In genomic region chr4:150009587-150009930, GRCm38 (mm10) we compare ENCODE assay signal across 8 mouse cellular contexts. TPM values are rescaled to one million over a fixed set of nuclear protein-coding genes. Genes with fewer than 3 reads are reported as not detected.
DNase-seq lines count a peak whose midpoint lies in the region; ATAC-seq and TF ChIP-seq lines count a peak whose summit lies in the region.
"Had no signal": no experiment of that assay in that cellular context is flagged by ENCODE, and none has a peak within 500 bp of the region (broad histone marks: within the 10 kb centered on the region; RNA-seq: fewer than 3 reads in every experiment).

No protein-coding gene starts in this region.

- no peak for TF ChIP-seq RAD21 in MEL (IDR thresholded peaks at IDR 0.05; ENCODE audit: low read depth, low read length)

- no peak for TF ChIP-seq EP300 in MEL (IDR thresholded peaks at IDR 0.05; ENCODE audit: low read depth in 1 of 2, low read length in 2 of 2)

- H3K4me2 ChIP-seq in hindbrain, embryonic 12.5 days (replicated peaks), result no peak overlapping the region; the same call in 1 of the 2 replicates
- H3K4me2 ChIP-seq in hindbrain, embryonic 16.5 days (ENCODE audit: low read length), result no peak overlapping the region
- H3K4me2 ChIP-seq in heart, embryonic 15.5 days, result peak overlapping the region; percentile 90
- H3K4me2 ChIP-seq in liver, embryonic 15.5 days, result peak overlapping the region; percentile 89

- peak; percentile 2; the same call in 1 of the 2 replicates for ATAC-seq in hindbrain, embryonic 12.5 days (ENCODE audit: low FRiP score)
- ATAC-seq in hindbrain, embryonic 16.5 days, result no peak
- ATAC-seq in heart, embryonic 15.5 days (replicated peaks; ENCODE audit: insufficient number of reproducible peaks, insufficient read depth, low FRiP score, low read depth), result no peak
- ATAC-seq in liver, embryonic 15.5 days (ENCODE audit: insufficient read depth), result no peak

- TF ChIP-seq POLR2A in MEL (IDR thresholded peaks at IDR 0.05; ENCODE audit: control insufficient read depth in 1 of 2, insufficient read depth in 1 of 2, low read depth in 1 of 2, low read length in 2 of 2, poor library complexity in 1 of 2), result no peak

- no peak overlapping the region for H3K9ac ChIP-seq in hindbrain, embryonic 12.5 days
- H3K9ac ChIP-seq in hindbrain, embryonic 16.5 days (ENCODE audit: low read depth, low read length), result no peak overlapping the region
- H3K9ac ChIP-seq in MEL (ENCODE audit: control insufficient read depth, low read depth, low read length, poor library complexity, severe bottlenecking), result peak overlapping the region; percentile 69
- peak overlapping the region; percentile 91; the same call in 1 of the 2 replicates for H3K9ac ChIP-seq in heart, embryonic 15.5 days
- H3K9ac ChIP-seq in liver, embryonic 15.5 days, result no peak overlapping the region
- H3K9ac ChIP-seq: embryonic facial prominence, embryonic 15.5 days had no signal

- peaks cover 8% of the 10 kb centered on the region for H3K79me2 ChIP-seq in MEL (ENCODE audit: control insufficient read depth, insufficient read depth, low read length, poor library complexity)

- H3K4me3 ChIP-seq in hindbrain, embryonic 12.5 days, result no peak overlapping the region
- H3K4me3 ChIP-seq in hindbrain, embryonic 16.5 days (ENCODE audit: low read length), result no peak overlapping the region
- H3K4me3 ChIP-seq in MEL (ENCODE audit: control insufficient read depth in 1 of 2, insufficient read depth in 1 of 2, low read depth in 2 of 2, low read length in 2 of 2), result peak overlapping the region; percentile 55 to 83
- H3K4me3 ChIP-seq in heart, embryonic 15.5 days, result peak overlapping the region; percentile 76; the same call in 1 of the 2 replicates
- H3K4me3 ChIP-seq in liver, embryonic 15.5 days (replicated peaks), result peak overlapping the region; percentile 68; the same call in 1 of the 2 replicates

- no peak overlapping the region for H3K27ac ChIP-seq in hindbrain, embryonic 12.5 days
- H3K27ac ChIP-seq in hindbrain, embryonic 16.5 days (ENCODE audit: low read depth, low read length), result no peak overlapping the region
- H3K27ac ChIP-seq in MEL (ENCODE audit: control insufficient read depth, low read depth, low read length), result peak overlapping the region; percentile 80
- H3K27ac ChIP-seq in heart, embryonic 15.5 days, result peak overlapping the region; percentile 98
- peak overlapping the region; percentile 91; the same call in 1 of the 2 replicates for H3K27ac ChIP-seq in liver, embryonic 15.5 days (replicated peaks)

- peaks cover 8% of the 10 kb centered on the region; the same call in 1 of the 2 replicates for H3K4me1 ChIP-seq in hindbrain, embryonic 12.5 days
- peaks cover 8% of the 10 kb centered on the region for H3K4me1 ChIP-seq in hindbrain, embryonic 16.5 days (ENCODE audit: control insufficient read depth, insufficient read depth, low read depth, low read length)
- peaks cover 6 to 35% of the 10 kb centered on the region in 2 experiments for H3K4me1 ChIP-seq in MEL (ENCODE audit: control insufficient read depth in 1 of 2, insufficient read depth in 2 of 2, low read length in 2 of 2)
- H3K4me1 ChIP-seq in heart, embryonic 15.5 days (replicated peaks), result peaks cover 57% of the 10 kb centered on the region
- peaks cover 54% of the 10 kb centered on the region for H3K4me1 ChIP-seq in liver, embryonic 15.5 days (replicated peaks)

- 81% methylated on average over 6 of the region's 6 CpGs for WGBS in hindbrain, embryonic 12.5 days
- 79% methylated on average over 6 of the region's 6 CpGs for WGBS in hindbrain, embryonic 16.5 days
- 78% methylated on average over 6 of the region's 6 CpGs for WGBS in heart, embryonic 15.5 days
- WGBS in liver, embryonic 15.5 days (ENCODE audit: insufficient replicate concordance), result 68% methylated on average over 6 of the region's 6 CpGs

- H3K9me3 ChIP-seq in hindbrain, embryonic 12.5 days (replicated peaks), result no peaks in the 10 kb centered on the region
- no peaks in the 10 kb centered on the region for H3K9me3 ChIP-seq in hindbrain, embryonic 16.5 days (ENCODE audit: control insufficient read depth, low read length)
- H3K9me3 ChIP-seq in MEL (replicated peaks; ENCODE audit: insufficient read depth, low read length), result no peaks in the 10 kb centered on the region
- H3K9me3 ChIP-seq in heart, embryonic 15.5 days (replicated peaks), result no peaks in the 10 kb centered on the region
- no peaks in the 10 kb centered on the region for H3K9me3 ChIP-seq in liver, embryonic 15.5 days (replicated peaks)
- H3K9me3 ChIP-seq: embryonic facial prominence, embryonic 15.5 days had no signal

- no peaks in the 10 kb centered on the region for H3K36me3 ChIP-seq in hindbrain, embryonic 12.5 days
- no peaks in the 10 kb centered on the region for H3K36me3 ChIP-seq in hindbrain, embryonic 16.5 days (ENCODE audit: control insufficient read depth, insufficient read depth, low read length)
- peaks cover 0 to 13% of the 10 kb centered on the region in 2 experiments; a peak in 2 of 4 replicates for H3K36me3 ChIP-seq in MEL (ENCODE audit: control insufficient read depth in 1 of 2, insufficient read depth in 2 of 2, low read length in 2 of 2)
- H3K36me3 ChIP-seq in heart, embryonic 15.5 days, result no peaks in the 10 kb centered on the region
- peaks cover 12% of the 10 kb centered on the region; the same call in 1 of the 2 replicates for H3K36me3 ChIP-seq in liver, embryonic 15.5 days (replicated peaks)
- H3K36me3 ChIP-seq: embryonic facial prominence, embryonic 15.5 days had no signal

- no peaks in the 10 kb centered on the region for H3K27me3 ChIP-seq in hindbrain, embryonic 12.5 days
- no peaks in the 10 kb centered on the region for H3K27me3 ChIP-seq in hindbrain, embryonic 16.5 days (replicated peaks; ENCODE audit: control insufficient read depth, insufficient read depth, low read length)
- H3K27me3 ChIP-seq in MEL (ENCODE audit: control insufficient read depth in 1 of 2, insufficient read depth in 2 of 2, low read length in 2 of 2), result no peaks in the 10 kb centered on the region
- H3K27me3 ChIP-seq in heart, embryonic 15.5 days, result no peaks in the 10 kb centered on the region
- no peaks in the 10 kb centered on the region for H3K27me3 ChIP-seq in liver, embryonic 15.5 days
- H3K27me3 ChIP-seq: embryonic facial prominence, embryonic 15.5 days had no signal

- DNase-seq in MEL (ENCODE audit: low read depth, low spot score), result no peak
- DNase-seq in right cerebral cortex, postnatal 10 days (ENCODE audit: low spot score in 2 of 2), result no peak
- DNase-seq in left cerebral cortex, adult 18-20 months (ENCODE audit: low spot score in 2 of 2), result no peak

- no peak for TF ChIP-seq CTCF in MEL (IDR thresholded peaks at IDR 0.05 in 2 of 3, conservative IDR thresholded peaks at IDR 0.05 in 1 of 3; ENCODE audit: control insufficient read depth in 1 of 3, insufficient read depth in 1 of 3, low read depth in 2 of 3, low read length in 3 of 3, poor library complexity in 1 of 3, severe bottlenecking in 1 of 3)

TF ChIP-seq in MEL, 35 proteins besides CTCF, POLR2A, EP300 and RAD21:
- TF ChIP-seq CHD1 (IDR thresholded peaks at IDR 0.05; ENCODE audit: low read depth, low read length) (no peak), BHLHE40 (IDR thresholded peaks at IDR 0.05; ENCODE audit: borderline replicate concordance, low read depth, low read length) (no peak), MEF2A (IDR thresholded peaks at IDR 0.05; ENCODE audit: extremely low read depth, insufficient replicate concordance, low read depth, low read length, poor library complexity, severe bottlenecking) (no peak), MYC (IDR thresholded peaks at IDR 0.05; ENCODE audit: low read depth, low read length) (no peak), MAFK (IDR thresholded peaks at IDR 0.05; ENCODE audit: borderline replicate concordance, low read depth, low read length) (no peak), ZMIZ1 (IDR thresholded peaks at IDR 0.05; ENCODE audit: low read depth, low read length) (no peak), GABPA (IDR thresholded peaks at IDR 0.05; ENCODE audit: low read depth, low read length) (no peak)
TF ChIP-seq in MEL: peak in this region for 0.

RNA-seq across cellular contexts. Expression of gene H6pd, which starts 0.7 kb away (rescaled TPM):
- 5.4 and 5.8 TPM in 2 replicates for polyA plus RNA-seq in hindbrain, embryonic 12.5 days (2016; fragmentation: Nextera tagmentation; extraction: Ambion mirVana)
- 2.9 and 3.5 TPM in 2 replicates for polyA plus RNA-seq in hindbrain, embryonic 16.5 days (2015; fragmentation: Nextera tagmentation; extraction: Ambion mirVana)
- total RNA-seq in MEL (2012; rRNA removed), result 6.9 and 7.8 TPM in 2 replicates
- polyA plus RNA-seq in MEL (2012; ENCODE audit: insufficient read depth in 1 of 2, insufficient read length in 2 of 2, low read depth in 1 of 2, low replicate concordance in 2 of 2, missing spikeins in 1 of 2), result 10 to 100 TPM in 1 of 2 experiments, not detected in 1; 10.8 TPM
- 10.2 and 16.0 TPM in 2 replicates for polyA plus RNA-seq in heart, embryonic 15.5 days (2015; fragmentation: Nextera tagmentation; extraction: Ambion mirVana)
- 16.9 and 21.5 TPM in 2 replicates for polyA plus RNA-seq in liver, embryonic 15.5 days (2015; fragmentation: Nextera tagmentation; extraction: Ambion mirVana)
- 10 to 100 TPM; 11.2 to 11.5 TPM for total RNA-seq in left cerebral cortex, adult 18-20 months (2021)

RNA-seq across cellular contexts. Expression of gene Spsb1, which starts 54.7 kb away (rescaled TPM):
- 15.5 and 17.8 TPM in 2 replicates for polyA plus RNA-seq in hindbrain, embryonic 12.5 days (2016; fragmentation: Nextera tagmentation; extraction: Ambion mirVana)
- polyA plus RNA-seq in hindbrain, embryonic 16.5 days (2015; fragmentation: Nextera tagmentation; extraction: Ambion mirVana), result 10.1 TPM in 2 replicates
- 0.12 TPM in 1 of 2 replicates, not detected in the other for total RNA-seq in MEL (2012; rRNA removed)
- polyA plus RNA-seq in MEL (2012; ENCODE audit: insufficient read depth in 1 of 2, insufficient read length in 2 of 2, low read depth in 1 of 2, low replicate concordance in 2 of 2, missing spikeins in 1 of 2), result under 1 TPM in 1 of 2 experiments, not detected in 1; 0.25 TPM
- 10.2 and 12.5 TPM in 2 replicates for polyA plus RNA-seq in heart, embryonic 15.5 days (2015; fragmentation: Nextera tagmentation; extraction: Ambion mirVana)
- 0.61 and 0.77 TPM in 2 replicates for polyA plus RNA-seq in liver, embryonic 15.5 days (2015; fragmentation: Nextera tagmentation; extraction: Ambion mirVana)
- total RNA-seq in left cerebral cortex, adult 18-20 months (2021), result 10 to 100 TPM; 11.1 to 13.8 TPM

Comparison
In these comparisons a context has a peak if more than half of its experiments do, and no peak if none do; other contexts are left out.
1. H3K27ac ChIP-seq: peak in MEL (single experiment), heart, embryonic 15.5 days (single experiment) and liver, embryonic 15.5 days (single experiment); none in hindbrain, embryonic 12.5 days (single experiment) and hindbrain, embryonic 16.5 days (single experiment).
2. H3K4me2 ChIP-seq: peak in heart, embryonic 15.5 days (single experiment) and liver, embryonic 15.5 days (single experiment); none in hindbrain, embryonic 12.5 days (single experiment) and hindbrain, embryonic 16.5 days (single experiment).
3. H3K4me3 ChIP-seq: peak in MEL (2 of 2), heart, embryonic 15.5 days (single experiment) and liver, embryonic 15.5 days (single experiment); none in hindbrain, embryonic 12.5 days (single experiment) and hindbrain, embryonic 16.5 days (single experiment).
4. H3K9ac ChIP-seq: peak in MEL (single experiment) and heart, embryonic 15.5 days (single experiment); none in hindbrain, embryonic 12.5 days (single experiment), hindbrain, embryonic 16.5 days (single experiment) and liver, embryonic 15.5 days (single experiment).